Comparison of ENCODE assay signal across 24 mouse cellular contexts in the genomic region with DNA sequence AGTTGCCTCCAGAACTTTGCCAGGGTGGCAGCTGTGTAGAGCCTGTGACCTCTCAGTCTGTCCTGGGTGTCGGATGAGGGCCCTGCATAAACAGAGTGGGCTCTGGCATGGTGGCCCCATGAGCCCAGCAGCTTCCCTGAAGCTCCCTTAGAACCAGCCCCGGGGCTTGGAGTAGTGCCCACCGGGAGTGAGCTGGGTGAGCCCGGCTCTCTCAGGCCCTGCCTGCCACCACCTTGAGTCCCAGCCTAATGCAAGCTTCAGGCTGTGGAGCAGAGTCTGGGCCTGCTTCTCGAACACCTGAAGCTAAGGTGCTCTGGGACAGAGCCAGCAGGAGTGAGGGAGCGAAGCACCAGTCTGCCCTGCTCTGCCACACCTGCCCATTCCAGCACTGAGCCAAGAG. TPM values are rescaled to one million over a fixed set of nuclear protein-coding genes. Genes with fewer than 3 reads are reported as not detected.
DNase-seq lines count a peak whose midpoint lies in the region; ATAC-seq lines count a peak whose summit lies in the region.
"Had no signal": no experiment of that assay in that cellular context is flagged by ENCODE, and none has a peak within 500 bp of the region (broad histone marks: within the 10 kb centered on the region; RNA-seq: fewer than 3 reads in every experiment).

No protein-coding gene starts in this region.

- intact Hi-C loops in gastrocnemius, postnatal 14 days (cut with DNase I; ENCODE audit: low total_unique reads), result no loop called here

- H3K4me1 ChIP-seq in heart, embryonic 10.5 days, result peaks cover 9% of the 10 kb centered on the region
- H3K4me1 ChIP-seq in midbrain, embryonic 13.5 days (replicated peaks), result no peaks in the 10 kb centered on the region
- H3K4me1 ChIP-seq in midbrain, embryonic 16.5 days (ENCODE audit: control insufficient read depth, insufficient read depth, low read length), result no peaks in the 10 kb centered on the region
- H3K4me1 ChIP-seq: embryonic facial prominence, embryonic 13.5 days; embryonic facial prominence, embryonic 15.5 days; forebrain, embryonic 13.5 days; forebrain, embryonic 15.5 days had no signal

- no peak overlapping the region for H3K4me3 ChIP-seq in heart, embryonic 10.5 days
- H3K4me3 ChIP-seq in midbrain, embryonic 13.5 days (replicated peaks), result no peak overlapping the region
- no peak overlapping the region for H3K4me3 ChIP-seq in midbrain, embryonic 16.5 days (ENCODE audit: low read depth, low read length)
- H3K4me3 ChIP-seq: embryonic facial prominence, embryonic 13.5 days; embryonic facial prominence, embryonic 15.5 days; erythroblast, embryonic 14.5 days; forebrain, embryonic 13.5 days; forebrain, embryonic 15.5 days had no signal

- H3K27ac ChIP-seq in heart, embryonic 10.5 days, result no peak overlapping the region
- no peak overlapping the region for H3K27ac ChIP-seq in midbrain, embryonic 13.5 days
- no peak overlapping the region for H3K27ac ChIP-seq in midbrain, embryonic 16.5 days (ENCODE audit: low read length)
- H3K27ac ChIP-seq: embryonic facial prominence, embryonic 13.5 days; embryonic facial prominence, embryonic 15.5 days; forebrain, embryonic 13.5 days; forebrain, embryonic 15.5 days had no signal

- WGBS in heart, embryonic 10.5 days, result 78% methylated on average over 6 of the region's 6 CpGs
- WGBS in midbrain, embryonic 13.5 days, result 88% methylated on average over 6 of the region's 6 CpGs
- WGBS in midbrain, embryonic 16.5 days, result 93% methylated on average over 6 of the region's 6 CpGs

- H3K9ac ChIP-seq in midbrain, embryonic 13.5 days (replicated peaks), result 0 out of 2 replicates have a peak overlapping the region, but pooled peaks have one; percentile 16
- no peak overlapping the region for H3K9ac ChIP-seq in midbrain, embryonic 16.5 days (ENCODE audit: low read depth, low read length)
- H3K9ac ChIP-seq: embryonic facial prominence, embryonic 13.5 days; embryonic facial prominence, embryonic 15.5 days; forebrain, embryonic 13.5 days; forebrain, embryonic 15.5 days; forebrain, postnatal 0 days had no signal

- ATAC-seq in cerebellum, adult (ENCODE audit: insufficient number of reproducible peaks, low FRiP score, low TSS enrichment), result peak; percentile 9; the same call in 1 of the 2 replicates
- peak; percentile 24; the same call in 1 of the 2 replicates for ATAC-seq in midbrain, embryonic 13.5 days
- ATAC-seq in midbrain, embryonic 16.5 days, result no peak
- ATAC-seq: activated CD4-positive, CD25-positive, alpha-beta regulatory T cell, adult 4 months; CD4-positive, CD25-positive, alpha-beta regulatory T cell, adult 4 months; forebrain, embryonic 13.5 days; forebrain, embryonic 15.5 days; forebrain, postnatal 0 days; Patski had no signal

- H3K27me3 ChIP-seq in heart, embryonic 10.5 days (ENCODE audit: insufficient read depth, poor library complexity, severe bottlenecking), result peaks cover 52% of the 10 kb centered on the region
- no peaks in the 10 kb centered on the region for H3K27me3 ChIP-seq in midbrain, embryonic 13.5 days
- no peaks in the 10 kb centered on the region for H3K27me3 ChIP-seq in midbrain, embryonic 16.5 days (ENCODE audit: control insufficient read depth, insufficient read depth, low read depth, low read length)
- H3K27me3 ChIP-seq: CH12.LX; embryonic facial prominence, embryonic 15.5 days; forebrain, embryonic 13.5 days; forebrain, embryonic 15.5 days; Patski had no signal

- H3K36me3 ChIP-seq in heart, embryonic 10.5 days, result no peaks in the 10 kb centered on the region
- H3K36me3 ChIP-seq in midbrain, embryonic 13.5 days, result peaks cover 37% of the 10 kb centered on the region
- no peaks in the 10 kb centered on the region for H3K36me3 ChIP-seq in midbrain, embryonic 16.5 days (ENCODE audit: control insufficient read depth, insufficient read depth, low read length)
- H3K36me3 ChIP-seq: embryonic facial prominence, embryonic 13.5 days; embryonic facial prominence, embryonic 15.5 days; forebrain, embryonic 15.5 days; G1E had no signal

- no peak overlapping the region for H3K4me2 ChIP-seq in midbrain, embryonic 13.5 days (replicated peaks)
- no peak overlapping the region for H3K4me2 ChIP-seq in midbrain, embryonic 16.5 days (ENCODE audit: low read length)
- H3K4me2 ChIP-seq: embryonic facial prominence, embryonic 13.5 days; embryonic facial prominence, embryonic 15.5 days; forebrain, embryonic 13.5 days; forebrain, embryonic 15.5 days had no signal

- no peak for DNase-seq in cerebellum, adult 9-10 months
- peak; percentile 22 for DNase-seq in gastrocnemius, postnatal 14 days
- no peak for DNase-seq in gastrocnemius, adult 18-20 months (ENCODE audit: low spot score)
- DNase-seq in heart, embryonic 10.5 days (ENCODE audit: low spot score), result peak; percentile 70
- no peak for DNase-seq in heart, postnatal 4 days
- DNase-seq: adrenal gland, adult 8-10 months; adrenal gland, postnatal 14 days; B cell, adult 2 months; embryo, embryonic 11 days; forebrain, postnatal 0 days had no signal

- H3K9me3 ChIP-seq in heart, embryonic 10.5 days, result no peaks in the 10 kb centered on the region
- no peaks in the 10 kb centered on the region for H3K9me3 ChIP-seq in midbrain, embryonic 13.5 days
- no peaks in the 10 kb centered on the region for H3K9me3 ChIP-seq in midbrain, embryonic 16.5 days (replicated peaks; ENCODE audit: control insufficient read depth, low read length, poor library complexity, severe bottlenecking)
- H3K9me3 ChIP-seq: embryonic facial prominence, embryonic 13.5 days; embryonic facial prominence, embryonic 15.5 days; forebrain, embryonic 13.5 days; forebrain, embryonic 15.5 days; G1E had no signal

RNA-seq across cellular contexts. Expression of a gene that starts 16.6 kb away (rescaled TPM):
- 10 to 100 TPM; 26.6 to 27.8 TPM for total RNA-seq in gastrocnemius, postnatal 14 days (2021)
- 1 to 10 TPM; 2.5 to 2.7 TPM for total RNA-seq in gastrocnemius, adult 18-20 months (2021)
- 0.48 and 0.63 TPM in 2 replicates for polyA plus RNA-seq in heart, embryonic 10.5 days (2016; fragmentation: Nextera tagmentation; extraction: Ambion mirVana)
- total RNA-seq in heart, postnatal 4 days (2021), result under 1 TPM; 0.50 to 0.74 TPM
- 2.1 TPM in 2 replicates for polyA plus RNA-seq in midbrain, embryonic 13.5 days (2015; fragmentation: Nextera tagmentation; extraction: Ambion mirVana)
- 6.3 and 6.6 TPM in 2 replicates for polyA plus RNA-seq in midbrain, embryonic 16.5 days (2015; fragmentation: Nextera tagmentation; extraction: Ambion mirVana)
- total RNA-seq: common myeloid progenitor, adult 5-6 weeks had no signal
- polyA plus RNA-seq: activated CD4-positive, CD25-positive, alpha-beta regulatory T cell, adult 4 months; CD4-positive, CD25-positive, alpha-beta regulatory T cell, adult 4 months; erythroblast, embryonic 14.5 days had no signal

RNA-seq across cellular contexts. Expression of a gene that starts 31.1 kb away (rescaled TPM):
- total RNA-seq in gastrocnemius, postnatal 14 days (2021), result under 1 TPM in 1 of 2 experiments, not detected in 1; 0.31 TPM
- not detected for total RNA-seq in gastrocnemius, adult 18-20 months (2021)
- polyA plus RNA-seq in heart, embryonic 10.5 days (2016; fragmentation: Nextera tagmentation; extraction: Ambion mirVana), result 2.7 and 2.9 TPM in 2 replicates
- total RNA-seq in heart, postnatal 4 days (2021), result under 1 TPM in 1 of 2 experiments, not detected in 1; 0.33 TPM
- 3.7 and 4.1 TPM in 2 replicates for polyA plus RNA-seq in midbrain, embryonic 13.5 days (2015; fragmentation: Nextera tagmentation; extraction: Ambion mirVana)
- polyA plus RNA-seq in midbrain, embryonic 16.5 days (2015; fragmentation: Nextera tagmentation; extraction: Ambion mirVana), result 3.0 and 3.5 TPM in 2 replicates
- total RNA-seq: common myeloid progenitor, adult 5-6 weeks had no signal
- polyA plus RNA-seq: activated CD4-positive, CD25-positive, alpha-beta regulatory T cell, adult 4 months had no signal

RNA-seq across cellular contexts. Expression of a gene that starts 31.5 kb away (rescaled TPM):
- 100 to 1,000 TPM; 265 to 294 TPM for total RNA-seq in gastrocnemius, postnatal 14 days (2021)
- 100 to 1,000 TPM; 347 to 364 TPM for total RNA-seq in gastrocnemius, adult 18-20 months (2021)
- polyA plus RNA-seq in heart, embryonic 10.5 days (2016; fragmentation: Nextera tagmentation; extraction: Ambion mirVana), result 217 and 256 TPM in 2 replicates
- total RNA-seq in heart, postnatal 4 days (2021), result 100 to 1,000 TPM; 286 to 326 TPM
- polyA plus RNA-seq in midbrain, embryonic 13.5 days (2015; fragmentation: Nextera tagmentation; extraction: Ambion mirVana), result 174 and 181 TPM in 2 replicates
- polyA plus RNA-seq in midbrain, embryonic 16.5 days (2015; fragmentation: Nextera tagmentation; extraction: Ambion mirVana), result 172 TPM in 2 replicates

RNA-seq across cellular contexts. Expression of a gene that starts 31.6 kb away (rescaled TPM):
- total RNA-seq in gastrocnemius, postnatal 14 days (2021), result 10 to 100 TPM in 1 of 2 experiments, 1 to 10 TPM in 1; 7.8 to 10.2 TPM
- 1 to 10 TPM; 8.3 to 9.7 TPM for total RNA-seq in gastrocnemius, adult 18-20 months (2021)
- polyA plus RNA-seq in heart, embryonic 10.5 days (2016; fragmentation: Nextera tagmentation; extraction: Ambion mirVana), result 6.7 and 8.7 TPM in 2 replicates
- total RNA-seq in heart, postnatal 4 days (2021), result 1 to 10 TPM; 6.2 to 8.6 TPM
- 9.1 and 10.8 TPM in 2 replicates for polyA plus RNA-seq in midbrain, embryonic 13.5 days (2015; fragmentation: Nextera tagmentation; extraction: Ambion mirVana)
- polyA plus RNA-seq in midbrain, embryonic 16.5 days (2015; fragmentation: Nextera tagmentation; extraction: Ambion mirVana), result 12.0 and 12.3 TPM in 2 replicates
- total RNA-seq: common myeloid progenitor, adult 5-6 weeks had no signal

RNA-seq across cellular contexts. Expression of a gene that starts 38.6 kb away (rescaled TPM):
- total RNA-seq in gastrocnemius, postnatal 14 days (2021), result under 1 TPM in 1 of 2 experiments, not detected in 1; 0.37 TPM
- total RNA-seq in gastrocnemius, adult 18-20 months (2021), result not detected
- polyA plus RNA-seq in heart, embryonic 10.5 days (2016; fragmentation: Nextera tagmentation; extraction: Ambion mirVana), result 5.6 and 6.3 TPM in 2 replicates
- total RNA-seq in heart, postnatal 4 days (2021), result 1 to 10 TPM; 1.1 to 1.2 TPM
- polyA plus RNA-seq in midbrain, embryonic 13.5 days (2015; fragmentation: Nextera tagmentation; extraction: Ambion mirVana), result 59.2 and 65.0 TPM in 2 replicates
- polyA plus RNA-seq in midbrain, embryonic 16.5 days (2015; fragmentation: Nextera tagmentation; extraction: Ambion mirVana), result 58.9 and 65.7 TPM in 2 replicates

Comparison
In these comparisons a context has a peak if more than half of its experiments do, and no peak if none do; other contexts are left out.
1. DNase-seq: peak in gastrocnemius, postnatal 14 days (single experiment) and heart, embryonic 10.5 days (single experiment); none in cerebellum, adult 9-10 months (single experiment), gastrocnemius, adult 18-20 months (single experiment) and heart, postnatal 4 days (single experiment).
2. RNA of a gene that starts 16.6 kb away (total RNA-seq): 26.6 to 27.8 TPM in gastrocnemius, postnatal 14 days; 2.5 to 2.7 TPM in gastrocnemius, adult 18-20 months and 0.50 to 0.74 TPM in heart, postnatal 4 days; every median in the first group is over 4 times any median in the second.